Mouse (Mus musculus): Measurements from ENCODE around the gene Ccdc58. TPM values are rescaled to one million over a fixed set of nuclear protein-coding genes. Genes with fewer than 3 reads are reported as not detected.
"Not testable (repeated sequence)": the region's sequence is repeated elsewhere in the genome, so short reads cannot be mapped to it uniquely, and the experiment has no call there.

Gene Ccdc58
- total RNA-seq, 2 experiments from 2014 or later = 29.0 to 29.1 TPM

- DNase-seq = no peak
- intact Hi-C loops (cut with DNase I) = loop anchor here (5.0 to 10.0 kb wide), 3 partner anchors 90 to 752 kb away; partner anchors contain the start of genes Iqcb1 and Parp14
Measured at GRCm38 (mm10) chr16:36072410-36073011, 1.0 kb downstream of the Ccdc58 start.

DNA sequence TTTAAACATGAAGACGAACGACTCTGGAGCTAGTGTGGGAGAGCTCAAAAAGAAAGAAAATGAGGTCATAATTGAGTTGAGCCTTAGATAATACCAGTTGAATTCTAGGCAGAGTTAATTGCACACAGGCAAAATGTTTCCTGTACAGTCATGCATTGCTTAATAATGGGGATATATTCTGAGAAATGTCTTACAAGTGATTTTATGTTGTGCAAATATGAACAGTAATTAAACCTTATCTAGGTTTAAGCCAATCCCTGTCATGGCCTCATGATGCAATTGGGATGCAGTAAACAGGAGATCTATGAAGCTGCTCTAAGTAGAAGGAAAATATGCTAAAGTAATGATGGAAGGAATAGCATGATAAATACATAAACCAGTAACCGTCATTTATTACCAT, 3.3 kb downstream of the Ccdc58 start:
- intact Hi-C loops (cut with DNase I) = loop anchor here (5.0 to 10.0 kb wide), 3 partner anchors 92 to 750 kb away; partner anchors contain the start of genes Iqcb1 and Parp14
- no peak for DNase-seq

GRCm38 (mm10) chr16:36079916-36080315, 8.4 kb downstream of the Ccdc58 start:
- DNase-seq = no peak
- intact Hi-C loops (cut with DNase I) = loop anchor here (5.0 to 10.0 kb wide), 2 partner anchors 745 to 792 kb away; partner anchors contain the start of gene Iqcb1

GRCm38 (mm10) chr16:36087846-36088245, 16.4 kb downstream of the Ccdc58 start:
- intact Hi-C loops (cut with DNase I) = no loop called here
- no peak for DNase-seq

GRCm38 (mm10) chr16:36089065-36089464, 17.6 kb downstream of the Ccdc58 start:
- intact Hi-C loops (cut with DNase I) = no loop called here
- DNase-seq = peak; percentile 9 to 17

DNA sequence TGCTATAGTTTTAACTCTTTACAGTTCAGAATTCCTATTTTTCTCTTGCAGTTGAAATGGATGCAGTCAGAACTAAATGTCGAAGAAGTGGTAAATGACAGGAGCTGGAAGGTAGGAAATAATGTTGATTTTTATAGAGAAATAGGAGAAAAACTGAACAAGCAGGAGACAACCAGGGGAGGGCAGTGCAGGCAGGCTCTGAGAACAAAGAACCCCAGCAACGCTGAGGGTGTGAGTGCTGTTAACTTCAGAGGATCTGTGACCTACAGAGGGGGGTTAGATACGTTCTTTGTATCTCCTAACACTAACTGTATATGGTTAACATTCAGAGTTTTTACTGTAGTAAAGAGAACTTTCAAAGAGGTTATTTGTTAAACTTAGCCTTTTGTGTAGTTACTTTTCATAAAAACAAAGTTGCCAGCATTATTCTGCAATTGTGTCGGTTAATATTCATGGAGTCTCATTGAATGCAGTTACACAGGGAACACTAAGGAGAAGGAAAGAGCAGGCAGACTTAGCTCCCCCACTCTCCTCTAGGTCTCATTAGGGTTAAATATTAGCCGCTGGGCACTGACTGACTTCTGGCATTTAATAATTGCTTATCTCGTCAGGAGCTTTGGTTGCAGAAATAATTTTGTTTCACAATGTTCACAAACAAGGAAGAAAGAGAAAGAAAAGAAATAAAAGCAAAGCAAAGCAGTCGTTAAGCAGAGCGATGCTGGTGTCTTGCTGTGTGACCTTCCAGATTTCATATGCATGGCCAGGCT, 18.5 kb downstream of the Ccdc58 start:
- DNase-seq = no peak
- intact Hi-C loops (cut with DNase I) = no loop called here

GRCm38 (mm10) chr16:36090785-36091509, 19.5 kb downstream of the Ccdc58 start:
- intact Hi-C loops (cut with DNase I) = no loop called here
- DNase-seq = no peak

GRCm38 (mm10) chr16:36094079-36094478, 22.6 kb downstream of the Ccdc58 start:
- intact Hi-C loops (cut with DNase I) = no loop called here
- no peak for DNase-seq

DNA sequence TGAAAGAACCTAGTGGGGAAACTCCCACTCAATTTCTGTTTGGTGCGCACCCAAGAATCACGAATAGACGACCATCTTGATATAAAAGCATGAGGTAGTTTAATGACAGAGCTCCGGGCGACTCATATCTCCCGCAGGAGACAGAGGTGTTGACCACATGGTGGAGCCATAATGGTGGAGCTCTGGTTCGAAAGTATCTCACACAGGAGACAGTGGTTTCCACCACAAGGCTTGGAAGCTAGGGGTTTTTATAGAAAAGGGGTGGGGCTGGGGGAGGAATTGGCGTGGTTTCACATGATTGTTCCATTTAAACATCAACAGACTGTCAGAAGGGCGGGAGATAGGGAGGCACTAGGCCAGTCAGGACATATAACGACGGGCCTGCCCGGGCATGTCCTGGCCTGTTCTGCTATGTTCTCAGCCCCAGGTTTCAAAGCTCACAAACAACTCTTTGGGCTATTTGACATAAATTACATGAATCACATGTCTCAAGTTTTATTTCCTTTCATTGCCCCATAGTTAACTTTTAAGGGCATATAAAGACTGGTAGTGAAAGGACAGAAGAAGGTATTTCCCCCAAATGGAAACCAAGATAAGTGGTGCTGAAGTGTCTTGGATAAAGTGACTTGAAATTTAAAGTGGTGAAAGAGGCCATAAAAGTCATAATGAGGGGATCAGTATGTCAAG, 26.5 kb downstream of the Ccdc58 start:
- DNase-seq; intact Hi-C loops (cut with DNase I): not testable (repeated sequence)

GRCm38 (mm10) chr16:36101526-36101925, 30.0 kb downstream of the Ccdc58 start:
- intact Hi-C loops (cut with DNase I) = no loop called here
- no peak for DNase-seq

GRCm38 (mm10) chr16:36102211-36102610, 30.7 kb downstream of the Ccdc58 start:
- DNase-seq = no peak
- intact Hi-C loops (cut with DNase I) = no loop called here

- DNase-seq; intact Hi-C loops (cut with DNase I): not testable (repeated sequence)
Measured at GRCm38 (mm10) chr16:36111486-36111885, 40.0 kb downstream of the Ccdc58 start.

- DNase-seq; intact Hi-C loops (cut with DNase I): not testable (repeated sequence)
Measured at GRCm38 (mm10) chr16:36115751-36116150, 44.3 kb downstream of the Ccdc58 start.

DNA sequence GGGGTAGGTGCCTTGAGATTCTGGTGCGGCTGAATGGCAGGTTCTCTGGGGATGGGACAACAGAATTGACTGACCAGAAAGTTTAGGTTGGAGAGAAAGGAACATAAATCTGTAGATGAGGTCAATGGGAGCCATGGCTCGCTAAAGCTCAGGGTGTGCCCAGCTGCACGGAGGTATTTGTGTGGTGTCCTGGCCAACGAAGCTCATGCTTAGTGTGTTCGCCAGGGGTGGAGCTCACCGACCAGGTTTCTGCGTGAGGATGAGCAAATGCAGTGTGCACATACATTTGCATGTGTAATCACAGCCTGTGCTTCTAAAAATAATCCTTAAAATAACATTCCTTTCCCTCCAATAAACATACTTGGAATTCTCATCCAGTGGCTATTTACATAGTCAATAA, 56.6 kb downstream of the Ccdc58 start:
- no peak for DNase-seq
- intact Hi-C loops (cut with DNase I) = no loop called here

GRCm38 (mm10) chr16:36131141-36131540, 59.7 kb downstream of the Ccdc58 start, which contains the start of gene Csta1:
Gene Csta1, minus strand, starts transcription at chr16:36131241.
- intact Hi-C loops (cut with DNase I) = no loop called here
- no peak for DNase-seq

GRCm38 (mm10) chr16:36138201-36138600, 66.7 kb downstream of the Ccdc58 start:
- intact Hi-C loops (cut with DNase I) = no loop called here
- DNase-seq = no peak

All from heart, postnatal 36 days (tissue).